Mouse (Mus musculus) forebrain, embryonic 10.5 days (tissue): ENCODE results near the gene Stoml3. TPM values are rescaled to one million over a fixed set of nuclear protein-coding genes. Genes with fewer than 3 reads are reported as not detected.

Experiments
- DNase-seq: peaks from one replicate; pipeline ENCODE4 v3.0.0-alpha.2; 2017; ENCODE audit warnings: low spot score; ENCODE audit errors: extremely low spot score
- H3K27ac ChIP-seq: fragments of 300-500 bp; sonication (generic); 2 replicates; pipeline ENCODE4 v1.5.1; 2016; ENCODE audit warnings: mild to moderate bottlenecking
- H3K27me3 ChIP-seq: fragments of 300-500 bp; sonication (generic); 2 replicates; pipeline ENCODE4 v1.6.1; 2016; ENCODE audit warnings: mild to moderate bottlenecking; ENCODE audit not compliant: poor library complexity, severe bottlenecking
- H3K36me3 ChIP-seq: fragments of 300-500 bp; sonication (generic); replicated peaks from 2 replicates; pipeline ENCODE4 v1.6.1; 2016; ENCODE audit warnings: mild to moderate bottlenecking, moderate library complexity
- H3K4me1 ChIP-seq: fragments of 300-500 bp; sonication (generic); 2 replicates; pipeline ENCODE4 v1.6.1; 2016
- H3K4me3 ChIP-seq: fragments of 300-500 bp; sonication (generic); 2 replicates; pipeline ENCODE4 v1.5.1; 2016; ENCODE audit warnings: mild to moderate bottlenecking, moderate library complexity
- H3K9me3 ChIP-seq: fragments of 300-500 bp; sonication (generic); 2 replicates; pipeline ENCODE4 v1.6.1; 2016; ENCODE audit warnings: mild to moderate bottlenecking, moderate library complexity
- WGBS: fragments of 180-500 bp; shearing (Covaris S2); methylation state at CpG from one replicate; pipeline ENCODE4 v1.1.7; 2016; 5-methylcytosine and 5-hydroxymethylcytosine counted together
- polyA plus RNA-seq: library from polyadenylated mRNA; unstranded; fragments of >200 nt; fragmentation: Nextera tagmentation; extraction: Ambion mirVana; gene quantifications from 2 replicates; pipeline ENCODE4 v1.2.1, GENCODE M21; 2016

The Stoml3 gene
- polyA plus RNA-seq, 1 experiment from 2014 or later = not detected

DNA sequence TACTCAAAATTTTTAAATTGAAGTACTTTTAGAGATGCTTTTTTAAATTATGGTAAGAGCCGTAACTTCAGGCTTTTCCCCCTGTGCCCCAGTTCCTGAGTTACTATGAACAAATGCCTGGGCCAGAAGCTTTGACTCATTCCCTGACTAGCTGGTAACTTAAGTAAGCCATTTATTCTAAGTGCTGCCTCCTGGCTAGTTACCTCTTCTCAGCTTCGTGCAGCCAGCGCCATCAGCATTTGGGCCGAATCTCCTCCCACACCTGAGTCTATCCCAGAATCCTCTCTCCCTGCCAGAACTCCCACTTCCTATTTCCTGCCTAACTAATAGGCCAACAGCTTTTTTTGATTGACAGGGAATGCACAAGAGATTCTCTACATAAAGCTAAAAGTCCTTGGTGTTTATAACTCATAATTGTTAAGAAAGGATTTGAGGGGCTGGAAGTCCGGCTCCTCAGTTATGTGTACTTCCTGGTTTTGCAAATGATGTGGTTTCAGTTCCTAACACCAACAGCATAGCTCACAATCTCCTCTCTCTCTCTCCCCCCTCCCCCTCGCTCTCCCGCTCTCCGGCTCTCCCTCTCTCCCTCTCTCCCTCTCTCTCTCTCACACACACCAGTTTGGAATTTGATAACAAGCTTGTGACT, 4.9 kb upstream of the Stoml3 start:
- no peak overlapping the region for H3K27ac ChIP-seq
- H3K4me1 ChIP-seq = peaks cover 4% of the 10 kb centered on the region; the same call in 1 of the 2 replicates
- 92% methylated on average over 8 of the region's 8 CpGs for WGBS
- peaks cover 49% of the 10 kb centered on the region for H3K36me3 ChIP-seq
- H3K27me3 ChIP-seq = no peaks in the 10 kb centered on the region
- no peak overlapping the region for H3K4me3 ChIP-seq
- DNase-seq = no peak
- no peaks in the 10 kb centered on the region for H3K9me3 ChIP-seq

DNA sequence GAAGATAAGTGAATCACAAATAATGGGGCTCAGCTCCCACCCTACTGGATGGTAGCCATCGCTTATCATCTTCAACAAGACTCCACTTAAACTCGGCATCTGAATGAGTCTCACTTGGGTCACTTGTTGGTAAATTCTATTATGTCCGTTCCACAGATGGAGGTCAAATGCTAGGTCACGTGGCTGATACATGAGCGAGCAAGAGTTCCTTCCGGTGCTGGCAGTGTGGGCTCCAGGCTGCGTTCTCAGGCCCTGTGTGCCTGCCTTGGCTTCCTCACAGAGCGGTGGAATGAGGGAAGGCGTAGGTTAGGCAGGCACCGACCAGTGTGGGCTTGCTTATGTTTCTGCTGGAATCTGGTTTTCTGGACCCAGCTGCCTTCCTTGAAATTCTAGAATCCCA, 1.9 kb upstream of the Stoml3 start:
- H3K36me3 ChIP-seq = peaks cover 18% of the 10 kb centered on the region
- H3K4me3 ChIP-seq = no peak overlapping the region
- H3K27me3 ChIP-seq = no peaks in the 10 kb centered on the region
- no peak overlapping the region for H3K27ac ChIP-seq
- WGBS = 85% methylated on average over 10 of the region's 10 CpGs
- no peaks in the 10 kb centered on the region for H3K9me3 ChIP-seq
- no peak for DNase-seq
- H3K4me1 ChIP-seq = peaks cover 4% of the 10 kb centered on the region; the same call in 1 of the 2 replicates

- Histone ChIP-seq H3K36me3 (peaks cover 13% of the 10 kb centered on the region), H3K4me3 (no peak overlapping the region), H3K27ac (no peak overlapping the region), H3K4me1 (peaks cover 4% of the 10 kb centered on the region; the same call in 1 of the 2 replicates), H3K27me3 (no peaks in the 10 kb centered on the region), H3K9me3 (no peaks in the 10 kb centered on the region)
- no peak for DNase-seq
- 77% methylated on average over 9 of the region's 9 CpGs for WGBS
Measured at GRCm38 (mm10) chr3:53486996-53487576, 1.4 kb upstream of the Stoml3 start.

GRCm38 (mm10) chr3:53498351-53498905, 10.0 kb downstream of the Stoml3 start:
- no peaks in the 10 kb centered on the region for H3K36me3 ChIP-seq
- H3K9me3 ChIP-seq = no peaks in the 10 kb centered on the region
- no peaks in the 10 kb centered on the region for H3K27me3 ChIP-seq
- H3K27ac ChIP-seq = no peak overlapping the region
- no peak overlapping the region for H3K4me3 ChIP-seq
- 93% methylated on average over 6 of the region's 6 CpGs for WGBS
- 0 out of 2 replicates have a peak, but pooled peaks cover 3% of the 10 kb centered on the region for H3K4me1 ChIP-seq
- DNase-seq = no peak

- Histone ChIP-seq H3K27ac (no peak overlapping the region), H3K4me3 (no peak overlapping the region), H3K36me3 (no peaks in the 10 kb centered on the region), H3K9me3 (no peaks in the 10 kb centered on the region), H3K27me3 (no peaks in the 10 kb centered on the region), H3K4me1 (0 out of 2 replicates have a peak, but pooled peaks cover 3% of the 10 kb centered on the region)
- 83% methylated on average over 6 of the region's 6 CpGs for WGBS
- no peak for DNase-seq
Measured at GRCm38 (mm10) chr3:53502428-53502827, 14.0 kb downstream of the Stoml3 start.

GRCm38 (mm10) chr3:53513096-53513495, 24.6 kb downstream of the Stoml3 start:
- Histone ChIP-seq H3K4me1 (no peaks in the 10 kb centered on the region), H3K9me3 (no peaks in the 10 kb centered on the region), H3K27me3 (no peaks in the 10 kb centered on the region), H3K4me3 (no peak overlapping the region), H3K27ac (no peak overlapping the region), H3K36me3 (peaks cover 4% of the 10 kb centered on the region)
- DNase-seq = no peak
- 68% methylated on average over 5 of the region's 5 CpGs for WGBS

DNA sequence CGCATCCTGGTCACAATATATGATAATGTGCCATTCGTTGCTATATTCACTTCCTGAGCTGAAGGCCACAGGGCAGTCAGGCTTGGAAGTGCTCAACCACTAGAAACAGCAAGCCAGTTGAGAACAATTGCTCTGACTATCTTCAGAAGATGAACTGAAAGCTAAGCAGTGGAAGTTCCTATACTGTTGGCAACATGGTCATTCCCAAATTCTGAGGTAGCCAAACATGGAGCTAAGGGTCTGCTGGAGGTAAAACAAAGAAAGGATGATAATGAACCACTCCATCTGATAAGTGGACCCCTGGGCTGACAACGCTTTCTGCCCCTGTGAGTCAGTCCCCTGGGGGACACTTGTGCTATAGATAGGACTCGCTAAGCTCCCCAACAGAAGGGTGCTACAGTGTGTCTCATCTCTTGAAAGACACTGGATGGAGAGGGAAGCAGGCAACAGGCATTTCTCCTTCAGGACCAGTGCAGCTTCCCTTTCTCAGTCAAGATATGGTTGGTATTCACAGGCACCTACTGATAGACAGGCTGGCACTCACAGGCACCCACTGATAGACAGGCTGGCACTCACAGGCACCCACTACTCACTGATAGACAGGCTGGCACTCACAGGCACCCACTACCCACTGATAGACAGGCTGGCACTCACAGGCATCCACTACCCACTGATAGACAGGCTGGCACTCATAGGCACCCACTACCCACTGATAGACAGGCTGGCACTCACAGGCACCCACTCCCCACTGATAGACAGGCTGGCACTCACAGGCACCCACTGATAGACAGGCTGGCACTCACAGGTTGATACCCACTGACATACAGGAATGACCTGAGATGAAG, 26.0 kb downstream of the Stoml3 start:
- Histone ChIP-seq H3K4me3 (no peak overlapping the region), H3K27me3 (no peaks in the 10 kb centered on the region), H3K27ac (no peak overlapping the region), H3K9me3 (no peaks in the 10 kb centered on the region), H3K36me3 (peaks cover 9% of the 10 kb centered on the region), H3K4me1 (no peaks in the 10 kb centered on the region)
- DNase-seq = no peak
- 89% methylated on average over 4 of the region's 4 CpGs for WGBS

DNA sequence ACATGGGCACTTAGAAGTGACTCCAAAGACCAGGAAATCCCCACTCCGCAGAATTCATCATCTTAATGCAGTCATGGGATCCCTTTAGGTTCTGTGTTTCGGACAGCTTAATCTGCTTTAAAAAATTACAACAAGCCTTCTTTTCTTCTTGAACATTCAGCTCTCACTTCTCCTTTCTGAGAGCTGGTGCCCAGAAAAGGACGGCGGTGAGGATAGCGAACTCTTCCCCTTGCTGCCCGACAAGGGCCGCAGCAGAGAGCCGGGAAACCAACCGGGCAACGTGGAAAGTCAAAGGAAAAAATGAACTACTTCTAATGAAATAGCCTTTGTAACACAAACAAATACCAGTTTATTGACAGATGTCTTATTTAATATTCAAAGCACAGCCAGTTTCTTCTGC, 34.3 kb downstream of the Stoml3 start:
- WGBS = 92% methylated on average over 10 of the region's 10 CpGs

GRCm38 (mm10) chr3:53525737-53526136, 37.3 kb downstream of the Stoml3 start:
- Histone ChIP-seq H3K4me3 (peak overlapping the region; percentile 40), H3K27me3 (0 out of 2 replicates have a peak, but pooled peaks cover 4% of the 10 kb centered on the region), H3K27ac (no peak overlapping the region), H3K9me3 (no peaks in the 10 kb centered on the region), H3K36me3 (no peaks in the 10 kb centered on the region), H3K4me1 (no peaks in the 10 kb centered on the region)
- WGBS = 40% methylated on average over 21 of the region's 21 CpGs
- peak; percentile 61 for DNase-seq

More for the DNA sequence above, 34.3 kb downstream of the Stoml3 start:
- Histone ChIP-seq H3K27me3 (0 out of 2 replicates have a peak, but pooled peaks cover 4% of the 10 kb centered on the region), H3K36me3 (peaks cover 6% of the 10 kb centered on the region), H3K4me1 (no peaks in the 10 kb centered on the region), H3K4me3 (no peak overlapping the region), H3K27ac (no peak overlapping the region), H3K9me3 (no peaks in the 10 kb centered on the region)
- DNase-seq = no peak

DNA sequence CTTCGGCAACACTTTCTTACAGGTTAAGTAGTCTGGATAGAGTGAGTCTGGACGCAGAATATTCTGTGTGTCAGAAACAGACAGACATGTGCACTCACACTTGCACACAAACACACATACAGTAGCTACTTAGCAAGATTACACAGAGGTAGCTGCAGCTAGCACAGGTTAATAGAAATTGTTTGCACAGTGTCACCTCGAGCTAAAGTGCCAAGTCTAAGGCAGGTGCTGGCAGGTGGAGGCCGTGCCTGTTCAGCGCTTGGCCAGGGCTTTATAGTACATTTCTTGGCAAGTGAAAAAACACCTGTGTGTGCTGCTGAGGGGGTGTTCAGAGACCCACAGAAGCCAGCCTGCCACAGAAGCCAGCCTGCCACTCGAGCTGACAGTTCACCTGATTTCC, 41.9 kb downstream of the Stoml3 start:
- Histone ChIP-seq H3K27ac (no peak overlapping the region), H3K27me3 (0 out of 2 replicates have a peak, but pooled peaks cover 4% of the 10 kb centered on the region), H3K4me1 (no peaks in the 10 kb centered on the region), H3K36me3 (peaks cover 4% of the 10 kb centered on the region; the same call in 1 of the 2 replicates), H3K4me3 (no peak overlapping the region), H3K9me3 (no peaks in the 10 kb centered on the region)
- DNase-seq = no peak
- 91% methylated on average over 6 of the region's 6 CpGs for WGBS

- H3K27me3 ChIP-seq = no peaks in the 10 kb centered on the region
- H3K9me3 ChIP-seq = no peaks in the 10 kb centered on the region
- peaks cover 16% of the 10 kb centered on the region for H3K36me3 ChIP-seq
- H3K27ac ChIP-seq = no peak overlapping the region
- DNase-seq = no peak
- 94% methylated on average over 6 of the region's 6 CpGs for WGBS
- no peaks in the 10 kb centered on the region for H3K4me1 ChIP-seq
- no peak overlapping the region for H3K4me3 ChIP-seq
Measured at GRCm38 (mm10) chr3:53532091-53532490, 43.6 kb downstream of the Stoml3 start.

DNA sequence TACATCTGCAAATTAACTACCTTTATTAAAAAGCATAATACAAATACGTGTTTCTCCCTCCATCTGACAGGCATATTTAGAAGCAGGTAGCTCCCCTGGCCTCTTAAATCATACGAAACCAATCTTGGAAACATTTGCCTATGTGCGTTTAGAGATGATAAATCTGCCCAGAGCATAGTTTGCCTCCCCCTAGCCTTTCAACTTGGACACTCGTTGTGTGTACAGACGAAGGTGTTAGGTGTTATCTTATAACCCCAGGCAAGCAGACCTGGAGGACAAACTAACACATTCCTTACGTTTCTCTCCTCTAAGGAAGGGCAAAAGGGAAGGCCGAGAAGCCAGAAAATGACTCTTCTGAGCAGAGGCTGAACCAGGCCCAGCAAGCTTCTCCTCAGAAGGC, 64.2 kb downstream of the Stoml3 start:
- Histone ChIP-seq H3K4me1 (peaks cover 18% of the 10 kb centered on the region), H3K4me3 (no peak overlapping the region), H3K36me3 (no peaks in the 10 kb centered on the region), H3K9me3 (no peaks in the 10 kb centered on the region), H3K27me3 (no peaks in the 10 kb centered on the region), H3K27ac (no peak overlapping the region)
- WGBS = 83% methylated on average over 7 of the region's 7 CpGs
- DNase-seq = no peak
